Mouse (Mus musculus) heart, postnatal 0 days (tissue): ENCODE data around the gene Nt5c3. TPM values are rescaled to one million over a fixed set of nuclear protein-coding genes. Genes with fewer than 3 reads are reported as not detected.

Experiments
- ATAC-seq: fragments of 200-750 bp; cut with Nextera tagmentation; 2 replicates; pipeline ENCODE4 v1.8.0; 2017; ENCODE audit warnings: low read depth, moderate number of reproducible peaks, moderate library complexity; ENCODE audit not compliant: insufficient read depth
- DNase-seq: peaks from one replicate; pipeline ENCODE4 v3.0.0-alpha.2; 2016; ENCODE audit warnings: low spot score
- H3K27ac ChIP-seq: fragments of 300-500 bp; sonication (generic); 2 replicates; pipeline ENCODE4 v1.5.1; 2014; ENCODE audit warnings: low read depth, mild to moderate bottlenecking
- H3K27me3 ChIP-seq: fragments of 300-500 bp; sonication (generic); 2 replicates; pipeline ENCODE4 v1.6.1; 2014; ENCODE audit warnings: low read length, mixed read lengths; ENCODE audit not compliant: control insufficient read depth, insufficient read depth
- H3K36me3 ChIP-seq: fragments of 300-500 bp; sonication (generic); replicated peaks from 2 replicates; pipeline ENCODE4 v1.6.1; 2014; ENCODE audit warnings: low read length, mixed read lengths; ENCODE audit not compliant: control insufficient read depth, insufficient read depth
- H3K4me1 ChIP-seq: fragments of 300-500 bp; sonication (generic); 2 replicates; pipeline ENCODE4 v1.6.1; 2014; ENCODE audit warnings: antibody characterized with exemption; ENCODE audit not compliant: control insufficient read depth, insufficient read depth
- H3K4me2 ChIP-seq: fragments of 300-500 bp; sonication (generic); 2 replicates; pipeline ENCODE4 v1.6.1; 2014; ENCODE audit warnings: low read depth, mild to moderate bottlenecking, low read length, moderate library complexity
- H3K4me3 ChIP-seq: fragments of 300-500 bp; sonication (generic); 2 replicates; pipeline ENCODE4 v1.5.1; 2014; ENCODE audit warnings: low read depth, low read length
- H3K9ac ChIP-seq: fragments of 300-500 bp; sonication (generic); replicated peaks from 2 replicates; pipeline ENCODE4 v1.6.1; 2014; ENCODE audit warnings: low read depth, low read length, mixed read lengths
- H3K9me3 ChIP-seq: fragments of 300-500 bp; sonication (generic); replicated peaks from 2 replicates; pipeline ENCODE4 v1.6.1; 2016; ENCODE audit warnings: low read length; ENCODE audit not compliant: control insufficient read depth
- CTCF ChIP-seq: IDR thresholded peaks from 2 replicates; pipeline ENCODE4 v1.5.1; 2016; ENCODE audit warnings: antibody characterized with exemption, control low read depth, low read depth
- EP300 ChIP-seq: IDR thresholded peaks from 2 replicates; pipeline ENCODE4 v1.6.1; 2016; ENCODE audit warnings: antibody characterized with exemption, low read depth
- WGBS: fragments of 180-500 bp; shearing (Covaris S2); extraction: QIAGEN DNeasy Blood & Tissue Kit; methylation state at CpG from one replicate; pipeline ENCODE4 v1.1.7; 2014; 5-methylcytosine and 5-hydroxymethylcytosine counted together
- polyA plus RNA-seq: library from polyadenylated mRNA; unstranded; fragments of >200 nt; fragmentation: Nextera tagmentation; extraction: Ambion mirVana; gene quantifications from 2 replicates; pipeline ENCODE4 v1.2.1, GENCODE M21; 2015
- total RNA-seq: library from RNA; depleted of rRNA; stranded (reverse); fragments of >200 nt; gene quantifications from 2 replicates; pipeline ENCODE4 v1.2.3, GENCODE M21; 2014; ENCODE audit warnings: low replicate concordance

Gene Nt5c3
- total and polyA plus RNA-seq, 2 experiments from 2014 or later: 65.3 to 95.9 TPM

- H3K4me2 ChIP-seq: no peak overlapping the region
- ATAC-seq: no peak
- peaks cover 40% of the 10 kb centered on the region for H3K4me1 ChIP-seq
These were observed 7.5 kb downstream of the Nt5c3 start for GRCm38 (mm10) chr6:56916279-56916678.

DNA sequence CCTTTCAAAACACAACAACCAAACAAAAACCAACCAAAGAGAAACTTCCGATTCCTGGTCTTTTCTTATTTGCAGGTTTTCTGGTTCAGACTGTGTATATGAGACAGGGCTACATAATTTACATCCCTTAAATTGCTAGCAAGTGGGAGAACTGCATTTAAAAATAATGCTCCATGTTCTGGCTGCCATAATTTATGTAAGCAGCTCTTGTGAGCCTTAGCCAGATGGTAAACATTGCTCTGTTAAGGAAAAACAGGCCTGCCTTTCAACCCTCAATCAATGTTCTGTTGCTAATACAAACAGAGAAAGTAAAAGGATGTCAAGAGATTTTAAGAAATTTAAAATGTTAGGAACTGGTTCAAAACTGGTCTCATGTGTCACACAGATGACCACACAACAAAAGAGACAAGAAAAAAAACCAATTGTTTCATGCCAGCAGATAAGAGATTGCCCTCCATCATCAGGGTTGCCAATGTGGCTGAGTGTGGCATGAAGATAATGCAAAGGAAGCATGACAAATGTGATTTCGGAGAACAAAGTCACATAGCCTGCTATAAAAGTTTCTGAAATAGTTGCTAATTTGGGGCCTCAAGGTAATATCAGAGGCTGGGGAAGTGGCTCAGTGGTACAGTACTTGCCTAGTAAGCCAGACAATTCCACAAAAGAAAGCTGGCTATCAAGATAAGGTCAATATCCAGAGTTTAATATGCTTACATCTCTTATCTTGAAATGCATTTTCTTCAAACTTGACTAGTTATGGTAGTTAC, 10.5 kb downstream of the Nt5c3 start:
- ATAC-seq: no peak
- no peak overlapping the region for H3K27ac ChIP-seq

More at GRCm38 (mm10) chr6:56916279-56916678, 7.5 kb downstream of the Nt5c3 start:
- Histone ChIP-seq H3K4me3 (no peak overlapping the region), H3K9me3 (no peaks in the 10 kb centered on the region), H3K36me3 (no peaks in the 10 kb centered on the region), H3K27me3 (no peaks in the 10 kb centered on the region), H3K9ac (no peak overlapping the region), H3K27ac (no peak overlapping the region)
- WGBS: 78% methylated on average over 2 of the region's 2 CpGs
- no peak for TF ChIP-seq CTCF
- no peak for TF ChIP-seq EP300
- DNase-seq: no peak

DNA sequence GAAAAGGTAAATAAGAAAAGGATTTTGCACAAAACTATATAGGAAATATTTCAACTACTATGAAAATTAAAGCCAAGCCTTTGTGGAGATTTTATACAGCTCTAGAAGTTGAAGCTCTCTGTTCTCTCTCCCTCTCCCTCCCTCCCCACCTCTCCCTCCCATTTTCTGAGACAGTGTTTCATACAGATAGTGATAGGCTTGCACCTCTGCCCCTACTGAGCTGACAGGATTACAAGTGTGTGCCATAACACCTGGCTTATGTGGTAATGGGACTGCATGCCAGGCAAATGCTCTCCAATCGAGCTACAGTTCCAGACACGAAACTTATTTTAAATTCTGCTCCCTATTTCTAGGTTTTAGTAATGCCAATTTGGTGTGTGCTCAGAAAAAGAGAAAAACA, 12.8 kb downstream of the Nt5c3 start:
- Histone ChIP-seq H3K4me3 (no peak overlapping the region), H3K36me3 (no peaks in the 10 kb centered on the region), H3K9ac (no peak overlapping the region), H3K27ac (no peak overlapping the region), H3K27me3 (no peaks in the 10 kb centered on the region), H3K9me3 (no peaks in the 10 kb centered on the region), H3K4me2 (no peak overlapping the region), H3K4me1 (peaks cover 11% of the 10 kb centered on the region; the same call in 1 of the 2 replicates)
- ATAC-seq (no peak), DNase-seq (no peak)
- 69% methylated on average over 2 of the region's 2 CpGs for WGBS
- TF ChIP-seq CTCF: no peak
- no peak for TF ChIP-seq EP300

More for the DNA sequence above, 10.5 kb downstream of the Nt5c3 start:
- WGBS: 70% methylated on average over 2 of the region's 2 CpGs
- TF ChIP-seq EP300: no peak
- no peak for TF ChIP-seq CTCF
- DNase-seq: no peak
- H3K4me1 ChIP-seq: peaks cover 20% of the 10 kb centered on the region; the same call in 1 of the 2 replicates
- no peaks in the 10 kb centered on the region for H3K27me3 ChIP-seq
- no peak overlapping the region for H3K4me2 ChIP-seq
- no peak overlapping the region for H3K4me3 ChIP-seq
- no peaks in the 10 kb centered on the region for H3K36me3 ChIP-seq
- no peaks in the 10 kb centered on the region for H3K9me3 ChIP-seq
- H3K9ac ChIP-seq: no peak overlapping the region

- no peaks in the 10 kb centered on the region for H3K36me3 ChIP-seq
- peaks cover 16% of the 10 kb centered on the region for H3K4me1 ChIP-seq
- no peak overlapping the region for H3K4me3 ChIP-seq
- peak; percentile 57 for DNase-seq
- no peak overlapping the region for H3K9ac ChIP-seq
- ATAC-seq: peak; percentile 86
- no peaks in the 10 kb centered on the region for H3K27me3 ChIP-seq
- no peaks in the 10 kb centered on the region for H3K9me3 ChIP-seq
- 6% methylated on average over 4 of the region's 4 CpGs for WGBS
- no peak overlapping the region for H3K27ac ChIP-seq
- TF ChIP-seq CTCF (peak; percentile 88), EP300 (no peak)
- no peak overlapping the region for H3K4me2 ChIP-seq
These were observed 14.8 kb downstream of the Nt5c3 start for GRCm38 (mm10) chr6:56908912-56909311.

DNA sequence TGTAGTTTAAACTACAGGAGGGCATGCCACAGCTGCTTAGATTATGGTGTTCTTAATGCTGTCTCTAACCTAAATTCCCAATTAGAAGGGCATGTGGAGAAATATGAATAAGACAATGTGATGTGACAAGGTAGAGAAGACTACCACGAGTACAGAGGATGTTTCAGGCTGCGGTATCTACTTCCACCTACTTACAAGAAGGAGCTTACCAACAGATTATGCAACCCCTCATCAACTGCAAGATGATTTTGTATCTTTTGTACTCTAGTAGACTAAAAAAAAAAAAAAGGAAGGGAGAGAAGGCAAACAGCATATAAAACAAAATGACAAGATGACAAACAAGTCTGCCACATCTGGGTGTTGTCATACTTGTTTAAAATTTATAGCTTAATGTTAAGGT, 15.3 kb downstream of the Nt5c3 start:
- H3K9ac ChIP-seq: no peak overlapping the region
- H3K27ac ChIP-seq: no peak overlapping the region
- H3K4me3 ChIP-seq: no peak overlapping the region
- H3K27me3 ChIP-seq: no peaks in the 10 kb centered on the region
- DNase-seq: no peak
- H3K4me2 ChIP-seq: no peak overlapping the region
- 87% methylated on average over 2 of the region's 2 CpGs for WGBS
- H3K4me1 ChIP-seq: peaks cover 20% of the 10 kb centered on the region
- H3K36me3 ChIP-seq: no peaks in the 10 kb centered on the region
- no peak for ATAC-seq
- no peak for TF ChIP-seq CTCF
- no peak for TF ChIP-seq EP300
- no peaks in the 10 kb centered on the region for H3K9me3 ChIP-seq

DNA sequence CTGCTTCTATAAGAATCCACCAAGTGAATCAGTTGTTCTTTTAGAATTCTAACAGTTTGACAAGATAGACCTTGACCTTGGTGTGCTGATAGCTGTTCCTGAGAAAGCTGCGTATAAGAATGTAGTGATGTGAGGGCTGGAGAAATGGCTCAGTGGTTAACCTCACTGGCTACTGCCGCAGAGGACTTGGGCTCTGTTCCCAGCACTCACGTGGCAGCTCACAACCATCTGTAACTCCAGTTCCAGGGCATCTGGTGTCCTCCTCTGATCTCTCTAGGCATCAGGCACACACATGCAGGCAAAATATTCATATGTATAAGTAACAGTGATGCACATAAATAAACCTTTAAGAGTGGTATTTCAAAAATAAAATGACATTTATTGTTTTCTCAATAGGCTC, 15.8 kb downstream of the Nt5c3 start:
- Histone ChIP-seq H3K27me3 (no peaks in the 10 kb centered on the region), H3K36me3 (no peaks in the 10 kb centered on the region), H3K4me2 (no peak overlapping the region), H3K9me3 (no peaks in the 10 kb centered on the region), H3K27ac (no peak overlapping the region), H3K4me1 (peaks cover 20% of the 10 kb centered on the region), H3K9ac (no peak overlapping the region), H3K4me3 (no peak overlapping the region)
- DNase-seq: no peak
- no peak for ATAC-seq
- 89% methylated on average over 3 of the region's 3 CpGs for WGBS
- TF ChIP-seq EP300: no peak
- TF ChIP-seq CTCF: no peak
